Mouse (Mus musculus) limb, embryonic 15.5 days (tissue): ENCODE measurements around the gene Bmper. TPM values are rescaled to one million over a fixed set of nuclear protein-coding genes. Genes with fewer than 3 reads are reported as not detected.

Experiments
- ATAC-seq: fragments of 200-750 bp; cut with Nextera tagmentation; 2 replicates; pipeline ENCODE4 v1.8.0; 2017; ENCODE audit warnings: low read depth, moderate TSS enrichment; ENCODE audit not compliant: insufficient number of reproducible peaks, low FRiP score, low TSS enrichment
- H3K27ac ChIP-seq: fragments of 300-500 bp; sonication (generic); 2 replicates; pipeline ENCODE4 v1.5.1; 2015; ENCODE audit warnings: moderate library complexity, mild to moderate bottlenecking, inconsistent platforms
- H3K27me3 ChIP-seq: fragments of 300-500 bp; sonication (generic); 2 replicates; pipeline ENCODE4 v1.6.1; 2015; ENCODE audit warnings: inconsistent platforms
- H3K36me3 ChIP-seq: fragments of 300-500 bp; sonication (generic); 2 replicates; pipeline ENCODE4 v1.6.1; 2015; ENCODE audit warnings: inconsistent platforms
- H3K4me1 ChIP-seq: fragments of 300-500 bp; sonication (generic); 2 replicates; pipeline ENCODE4 v1.6.1; 2015; ENCODE audit warnings: inconsistent platforms
- H3K4me2 ChIP-seq: fragments of 300-500 bp; sonication (generic); 2 replicates; pipeline ENCODE4 v1.6.1; 2015; ENCODE audit warnings: mild to moderate bottlenecking, inconsistent platforms
- H3K4me3 ChIP-seq: fragments of 300-500 bp; sonication (generic); 2 replicates; pipeline ENCODE4 v1.5.1; 2015; ENCODE audit warnings: mild to moderate bottlenecking, inconsistent platforms
- H3K9ac ChIP-seq: fragments of 300-500 bp; sonication (generic); 2 replicates; pipeline ENCODE4 v1.6.1; 2015; ENCODE audit warnings: inconsistent platforms
- H3K9me3 ChIP-seq: fragments of 300-500 bp; sonication (generic); 2 replicates; pipeline ENCODE4 v1.6.1; 2016; ENCODE audit warnings: inconsistent platforms
- WGBS: fragments of 180-500 bp; shearing (Covaris S2); methylation state at CpG from one replicate; pipeline ENCODE4 v1.1.7; 2015; 5-methylcytosine and 5-hydroxymethylcytosine counted together
- polyA plus RNA-seq: library from polyadenylated mRNA; unstranded; fragments of >200 nt; fragmentation: Nextera tagmentation; extraction: Ambion mirVana; gene quantifications from 2 replicates; pipeline ENCODE4 v1.2.1, GENCODE M21; 2015

The Bmper gene
- polyA plus RNA-seq, 1 experiment from 2014 or later = 14.8 TPM

DNA sequence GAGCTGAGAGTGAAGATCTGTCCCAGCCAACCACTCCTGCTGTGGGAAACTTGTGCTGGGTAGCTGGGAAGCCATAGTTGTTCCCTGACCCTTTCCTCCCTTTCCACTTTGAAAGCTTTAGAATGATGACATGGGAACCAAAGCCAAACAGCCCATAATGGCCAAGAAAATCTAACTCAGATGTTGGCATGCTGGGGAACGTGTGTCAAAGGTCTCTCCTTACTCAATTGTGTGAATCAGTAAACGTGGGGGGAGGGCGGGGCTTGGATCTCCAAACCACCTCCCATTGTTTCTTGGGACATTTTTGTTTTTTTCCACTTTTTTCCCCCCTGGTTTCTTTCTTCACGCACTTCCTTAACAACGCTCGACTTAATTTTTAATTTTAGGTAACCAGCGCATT lies 40.0 kb downstream of the Bmper start:
- Histone ChIP-seq H3K4me3 (no peak overlapping the region), H3K4me2 (no peak overlapping the region), H3K9ac (no peak overlapping the region), H3K27me3 (no peaks in the 10 kb centered on the region), H3K27ac (no peak overlapping the region), H3K36me3 (no peaks in the 10 kb centered on the region), H3K4me1 (no peaks in the 10 kb centered on the region), H3K9me3 (no peaks in the 10 kb centered on the region)
- no peak for ATAC-seq
- 79% methylated on average over 7 of the region's 7 CpGs for WGBS

- Histone ChIP-seq H3K27ac (no peak overlapping the region), H3K4me1 (no peaks in the 10 kb centered on the region), H3K27me3 (no peaks in the 10 kb centered on the region), H3K36me3 (no peaks in the 10 kb centered on the region), H3K4me2 (no peak overlapping the region), H3K9ac (no peak overlapping the region), H3K4me3 (no peak overlapping the region), H3K9me3 (no peaks in the 10 kb centered on the region)
- ATAC-seq = no peak
- WGBS = 81% methylated on average over 4 of the region's 4 CpGs
These were observed 41.6 kb downstream of the Bmper start for GRCm38 (mm10) chr9:23264471-23264870.

- H3K4me2 ChIP-seq = no peak overlapping the region
- ATAC-seq = no peak
- no peaks in the 10 kb centered on the region for H3K9me3 ChIP-seq
- H3K27me3 ChIP-seq = no peaks in the 10 kb centered on the region
- H3K4me1 ChIP-seq = no peaks in the 10 kb centered on the region
- no peaks in the 10 kb centered on the region for H3K36me3 ChIP-seq
- H3K9ac ChIP-seq = no peak overlapping the region
- no peak overlapping the region for H3K4me3 ChIP-seq
- WGBS = 59% methylated on average over 7 of the region's 7 CpGs
- H3K27ac ChIP-seq = no peak overlapping the region
These were observed 45.7 kb downstream of the Bmper start for GRCm38 (mm10) chr9:23268609-23269008.

DNA sequence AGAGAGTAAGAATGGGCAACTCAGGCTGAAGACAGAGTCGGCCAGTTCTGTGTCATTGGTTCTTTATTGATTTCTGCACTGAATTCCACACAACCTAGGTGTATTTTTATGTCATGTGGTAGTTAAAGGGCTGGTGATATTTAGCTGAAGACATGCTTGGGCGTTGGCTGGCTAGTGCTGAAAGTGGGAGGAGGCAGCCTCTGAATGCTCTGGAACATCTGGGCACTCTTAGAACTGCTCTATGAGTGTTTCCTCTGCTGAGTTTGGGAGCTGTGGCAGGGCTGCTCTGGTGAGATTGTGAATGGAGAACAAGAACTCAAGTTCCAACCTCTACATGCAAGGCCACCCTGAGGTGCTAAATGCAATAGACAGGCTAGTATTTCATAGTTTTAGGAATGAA lies 46.2 kb downstream of the Bmper start:
- ATAC-seq = no peak
- Histone ChIP-seq H3K4me2 (no peak overlapping the region), H3K27ac (no peak overlapping the region), H3K36me3 (no peaks in the 10 kb centered on the region), H3K9me3 (no peaks in the 10 kb centered on the region), H3K9ac (no peak overlapping the region), H3K27me3 (no peaks in the 10 kb centered on the region), H3K4me1 (no peaks in the 10 kb centered on the region), H3K4me3 (no peak overlapping the region)
- WGBS = 59% methylated on average over 2 of the region's 2 CpGs

GRCm38 (mm10) chr9:23276244-23276643 lies 53.4 kb downstream of the Bmper start:
- no peak overlapping the region for H3K4me3 ChIP-seq
- H3K27me3 ChIP-seq = no peaks in the 10 kb centered on the region
- no peaks in the 10 kb centered on the region for H3K4me1 ChIP-seq
- no peaks in the 10 kb centered on the region for H3K36me3 ChIP-seq
- no peak overlapping the region for H3K9ac ChIP-seq
- WGBS = 65% methylated on average over 4 of the region's 4 CpGs
- no peak overlapping the region for H3K4me2 ChIP-seq
- H3K27ac ChIP-seq = no peak overlapping the region
- no peaks in the 10 kb centered on the region for H3K9me3 ChIP-seq
- ATAC-seq = no peak

DNA sequence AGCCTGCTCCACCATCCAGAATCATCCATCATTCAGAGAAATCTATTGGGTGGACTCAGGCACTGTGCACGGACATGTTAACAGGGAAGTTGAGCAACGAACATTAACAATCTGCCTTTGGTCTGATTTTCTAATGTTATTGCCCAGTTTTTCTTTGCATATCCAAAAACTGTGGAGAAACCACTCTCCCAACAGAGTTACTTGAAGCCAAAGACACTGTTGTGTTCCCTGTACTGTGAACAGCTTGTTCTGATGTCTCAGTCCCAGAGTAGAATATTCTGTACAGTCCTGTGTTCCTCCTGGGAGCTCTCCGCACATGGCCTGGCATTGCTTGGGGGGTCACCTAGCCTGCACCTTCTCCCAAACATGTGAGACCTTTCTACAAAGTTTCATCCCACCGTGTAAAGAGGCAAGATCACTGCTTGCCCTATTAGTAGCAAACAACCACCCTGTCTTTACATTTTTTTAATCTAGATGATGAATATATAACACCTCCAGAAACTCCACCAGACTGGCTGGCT lies 62.1 kb downstream of the Bmper start:
- Histone ChIP-seq H3K9me3 (no peaks in the 10 kb centered on the region), H3K4me3 (no peak overlapping the region), H3K27me3 (no peaks in the 10 kb centered on the region), H3K4me1 (0 out of 2 replicates have a peak, but pooled peaks cover 5% of the 10 kb centered on the region), H3K4me2 (no peak overlapping the region), H3K36me3 (no peaks in the 10 kb centered on the region), H3K9ac (no peak overlapping the region), H3K27ac (0 out of 2 replicates have a peak overlapping the region, but pooled peaks have one; percentile 11)
- no peak for ATAC-seq
- WGBS = 61% methylated on average over 4 of the region's 4 CpGs

- Histone ChIP-seq H3K4me2 (no peak overlapping the region), H3K9me3 (no peaks in the 10 kb centered on the region), H3K4me3 (no peak overlapping the region), H3K36me3 (no peaks in the 10 kb centered on the region), H3K4me1 (peaks cover 3% of the 10 kb centered on the region; the same call in 1 of the 2 replicates), H3K27ac (no peak overlapping the region), H3K9ac (no peak overlapping the region), H3K27me3 (no peaks in the 10 kb centered on the region)
- WGBS = 90% methylated on average over 3 of the region's 3 CpGs
- no peak for ATAC-seq
These were observed 70.7 kb downstream of the Bmper start for GRCm38 (mm10) chr9:23293574-23293973.

DNA sequence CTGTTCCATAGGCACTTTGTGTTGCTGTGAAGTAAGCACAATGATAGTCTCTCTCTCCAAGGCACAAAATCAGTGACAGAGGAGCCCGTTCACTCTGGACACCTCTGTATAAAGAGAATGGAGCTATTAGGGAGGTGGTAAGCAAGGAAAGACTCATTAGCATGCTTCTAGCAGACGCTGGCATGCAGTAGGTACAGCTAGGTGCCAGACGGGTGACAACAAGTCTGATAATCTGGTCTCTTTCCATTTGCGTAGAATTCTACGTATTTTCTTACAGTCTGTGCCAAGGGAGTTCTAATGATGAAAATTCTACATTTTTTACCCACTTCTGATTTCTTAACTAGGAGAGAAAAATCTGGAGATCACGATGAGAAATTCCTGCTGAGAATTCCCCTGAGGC lies 72.7 kb downstream of the Bmper start:
- H3K27ac ChIP-seq = no peak overlapping the region
- WGBS = 69% methylated on average over 6 of the region's 6 CpGs
- H3K27me3 ChIP-seq = no peaks in the 10 kb centered on the region
- H3K4me2 ChIP-seq = no peak overlapping the region
- peaks cover 3% of the 10 kb centered on the region; the same call in 1 of the 2 replicates for H3K4me1 ChIP-seq
- no peak overlapping the region for H3K4me3 ChIP-seq
- no peak overlapping the region for H3K9ac ChIP-seq
- H3K36me3 ChIP-seq = no peaks in the 10 kb centered on the region
- no peaks in the 10 kb centered on the region for H3K9me3 ChIP-seq
- no peak for ATAC-seq

- Histone ChIP-seq H3K9me3 (no peaks in the 10 kb centered on the region), H3K27me3 (no peaks in the 10 kb centered on the region; the same call in 1 of the 2 replicates), H3K4me3 (no peak overlapping the region), H3K4me2 (no peak overlapping the region), H3K36me3 (no peaks in the 10 kb centered on the region), H3K4me1 (peaks cover 3% of the 10 kb centered on the region; the same call in 1 of the 2 replicates), H3K27ac (peak overlapping the region; percentile 48; the same call in 1 of the 2 replicates), H3K9ac (no peak overlapping the region)
- no peak for ATAC-seq
- WGBS = 44% methylated on average over 8 of the region's 8 CpGs
These were observed 74.8 kb downstream of the Bmper start for GRCm38 (mm10) chr9:23297491-23298170.

- Histone ChIP-seq H3K9ac (no peak overlapping the region), H3K9me3 (no peaks in the 10 kb centered on the region), H3K4me3 (no peak overlapping the region), H3K36me3 (no peaks in the 10 kb centered on the region), H3K4me1 (peaks cover 3% of the 10 kb centered on the region; the same call in 1 of the 2 replicates), H3K27ac (no peak overlapping the region), H3K27me3 (no peaks in the 10 kb centered on the region; the same call in 1 of the 2 replicates), H3K4me2 (no peak overlapping the region)
- WGBS = 80% methylated on average over 8 of the region's 8 CpGs
- no peak for ATAC-seq
These were observed 77.5 kb downstream of the Bmper start for GRCm38 (mm10) chr9:23300376-23300775.

GRCm38 (mm10) chr9:23305681-23306080 lies 82.8 kb downstream of the Bmper start:
- 40% methylated on average over 4 of the region's 4 CpGs for WGBS
- Histone ChIP-seq H3K9me3 (no peaks in the 10 kb centered on the region), H3K27ac (no peak overlapping the region), H3K4me3 (no peak overlapping the region), H3K4me1 (no peaks in the 10 kb centered on the region), H3K4me2 (no peak overlapping the region), H3K36me3 (no peaks in the 10 kb centered on the region), H3K27me3 (peaks cover 4% of the 10 kb centered on the region; the same call in 1 of the 2 replicates), H3K9ac (no peak overlapping the region)
- ATAC-seq = no peak

DNA sequence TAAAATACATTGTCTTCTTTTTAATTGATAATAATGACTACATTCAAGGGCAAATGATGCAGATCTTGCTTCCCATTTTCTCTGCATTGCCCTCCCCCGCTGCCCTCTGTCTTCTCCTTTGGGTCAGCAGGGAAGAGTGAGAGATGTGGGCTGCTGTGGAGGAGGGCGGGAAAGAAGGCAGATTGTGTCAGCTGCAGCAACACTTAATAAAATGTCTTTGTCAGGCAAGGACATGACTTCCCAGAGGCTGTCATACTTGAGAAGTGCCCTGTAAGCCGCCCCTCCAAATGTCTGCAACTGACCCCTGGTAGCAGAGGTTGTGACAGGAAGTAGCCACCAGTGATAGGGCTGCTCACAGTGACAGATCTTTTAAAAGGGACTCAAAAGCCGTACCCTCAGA lies 83.3 kb downstream of the Bmper start:
- Histone ChIP-seq H3K36me3 (no peaks in the 10 kb centered on the region), H3K4me2 (no peak overlapping the region), H3K27ac (no peak overlapping the region), H3K9me3 (no peaks in the 10 kb centered on the region), H3K27me3 (peaks cover 4% of the 10 kb centered on the region; the same call in 1 of the 2 replicates), H3K9ac (no peak overlapping the region), H3K4me3 (no peak overlapping the region), H3K4me1 (no peaks in the 10 kb centered on the region)
- ATAC-seq = no peak
- WGBS = 80% methylated on average over 4 of the region's 4 CpGs
